Mouse (Mus musculus): ENCODE results near the gene Doc2b.
A peak's percentile ranks its signal among the peaks of the same experiment; 100 is the strongest.
"Not testable (repeated sequence)": the region's sequence is repeated elsewhere in the genome, so short reads cannot be mapped to it uniquely, and the experiment has no call there.

The Doc2b gene

DNA sequence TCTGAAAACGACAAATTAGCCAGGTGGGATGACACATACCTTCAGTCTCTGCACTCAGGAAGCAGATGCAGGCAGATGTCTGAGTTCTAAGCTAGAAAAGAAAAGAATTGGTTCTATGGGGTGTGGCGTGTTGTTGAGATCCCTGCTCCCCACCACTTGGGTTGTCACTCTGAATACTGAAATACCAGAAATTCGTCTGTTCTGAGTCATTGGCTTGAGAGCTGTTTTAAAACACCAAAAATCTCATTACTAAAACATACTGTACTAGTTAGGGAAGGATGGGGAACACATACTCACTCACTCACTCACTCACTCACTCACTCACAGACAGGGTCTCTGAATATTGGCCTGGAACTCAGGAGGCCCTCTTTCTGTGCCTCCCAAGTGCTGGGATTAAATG lies 58.9 kb downstream of the Doc2b start:
- no peak for DNase-seq (ENCODE audit: low read depth, low spot score)

DNA sequence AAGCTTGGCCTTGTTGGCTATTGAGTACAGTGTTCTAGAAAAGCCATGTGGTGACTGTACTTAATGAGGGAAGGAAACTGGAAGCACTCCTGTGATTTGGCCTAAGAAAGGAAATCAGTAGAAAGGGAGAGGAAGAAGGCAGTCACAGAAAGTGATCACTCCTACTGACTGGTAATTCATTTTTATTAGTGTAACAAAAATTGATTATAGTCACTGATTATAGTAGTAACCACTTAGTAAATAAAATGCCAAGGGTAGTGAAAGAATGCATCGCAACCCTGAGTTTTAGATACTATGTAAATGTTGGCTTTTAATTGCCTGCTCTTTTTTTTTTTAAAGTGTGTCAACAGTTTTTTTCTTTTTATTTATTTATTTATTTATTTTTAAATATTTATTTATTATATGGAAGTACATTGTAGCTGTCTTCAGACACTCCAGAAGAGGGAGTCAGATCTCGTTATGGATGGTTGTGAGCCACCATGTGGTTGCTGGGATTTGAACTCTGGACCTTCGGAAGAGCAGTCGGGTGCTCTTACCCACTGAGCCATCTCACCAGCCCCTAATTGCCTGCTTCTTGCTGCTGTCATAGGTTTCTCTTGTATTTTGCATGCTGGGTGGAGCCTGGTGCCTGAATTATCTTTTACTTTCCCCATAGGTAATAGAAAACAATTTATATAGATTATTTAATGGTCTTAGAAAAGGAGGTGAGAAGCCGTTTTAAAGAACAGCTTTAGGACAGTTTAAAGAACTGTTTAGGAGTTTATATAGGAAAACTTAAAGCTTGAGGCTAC lies 60.2 kb downstream of the Doc2b start:
- no peak for DNase-seq (ENCODE audit: low read depth, low spot score)

- peak; percentile 24 for DNase-seq (ENCODE audit: low read depth, low spot score)
These were observed 62.5 kb downstream of the Doc2b start for GRCm38 (mm10) chr11:75733227-75733940.

DNA sequence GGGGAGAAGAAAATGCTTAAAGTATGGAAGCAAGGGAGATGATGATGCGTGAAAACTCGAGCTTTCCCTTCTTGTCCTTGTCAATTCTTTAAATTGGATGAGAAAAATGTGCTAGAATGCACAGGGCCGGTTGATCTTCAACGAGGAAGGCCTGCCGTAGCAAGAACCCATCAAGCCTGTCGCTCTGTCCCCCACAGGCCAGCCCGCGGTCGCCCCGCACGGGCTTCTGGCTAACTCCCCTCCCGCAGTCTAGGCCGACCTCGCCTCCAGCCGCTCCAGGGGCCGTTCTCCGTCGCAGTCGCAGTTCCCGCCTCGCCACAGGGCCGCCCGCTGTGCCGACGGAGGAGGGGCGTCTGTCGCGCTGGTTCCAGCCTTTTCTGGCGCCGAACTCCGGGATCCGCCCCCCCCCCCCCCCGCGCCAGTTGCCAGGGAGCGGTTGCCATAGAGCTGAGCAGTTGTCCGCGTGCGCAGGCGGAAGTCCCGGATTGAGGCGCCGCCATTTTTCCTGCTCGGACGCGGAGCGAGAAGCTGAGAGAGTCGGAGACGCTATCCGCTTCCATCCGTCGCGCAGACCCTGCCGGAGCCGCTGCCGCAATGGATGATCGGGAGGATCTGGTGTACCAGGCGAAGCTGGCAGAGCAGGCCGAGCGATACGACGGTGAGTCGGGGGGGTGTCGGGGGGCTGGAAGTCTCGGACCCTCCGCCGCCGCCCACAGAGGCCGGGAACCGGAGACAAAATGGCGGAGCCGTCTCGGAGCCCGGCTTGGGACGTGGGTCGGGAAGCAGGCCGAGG lies 63.2 kb downstream of the Doc2b start, which contains the start of gene Ywhae:
Gene Ywhae, plus strand, starts transcription at position 436 of the 793 bp plus-strand sequence.
- peak; percentile 78 for DNase-seq (ENCODE audit: low read depth, low spot score)

DNA sequence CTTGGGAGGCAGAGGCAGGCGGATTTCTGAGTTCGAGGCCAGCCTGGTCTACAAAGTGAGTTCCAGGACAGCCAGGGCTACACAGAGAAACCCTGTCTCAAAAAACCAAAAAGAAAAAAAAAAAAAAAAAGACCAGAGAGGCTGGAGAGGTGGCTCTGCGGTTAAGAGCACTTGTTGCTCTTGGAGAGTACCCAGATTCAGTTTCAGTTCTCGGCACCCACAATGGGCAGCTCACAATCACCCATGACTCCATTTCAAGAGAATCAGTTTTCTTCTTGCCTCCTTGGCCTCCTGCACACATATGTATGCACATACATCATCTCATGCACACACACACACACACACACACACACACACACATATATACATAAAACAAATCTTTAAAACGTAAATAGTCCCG lies 68.2 kb downstream of the Doc2b start:
- DNase-seq (ENCODE audit: low read depth, low spot score) = not testable (repeated sequence)

GRCm38 (mm10) chr11:75727168-75727567 lies 68.7 kb downstream of the Doc2b start:
- DNase-seq (ENCODE audit: low read depth, low spot score) = no peak

DNA sequence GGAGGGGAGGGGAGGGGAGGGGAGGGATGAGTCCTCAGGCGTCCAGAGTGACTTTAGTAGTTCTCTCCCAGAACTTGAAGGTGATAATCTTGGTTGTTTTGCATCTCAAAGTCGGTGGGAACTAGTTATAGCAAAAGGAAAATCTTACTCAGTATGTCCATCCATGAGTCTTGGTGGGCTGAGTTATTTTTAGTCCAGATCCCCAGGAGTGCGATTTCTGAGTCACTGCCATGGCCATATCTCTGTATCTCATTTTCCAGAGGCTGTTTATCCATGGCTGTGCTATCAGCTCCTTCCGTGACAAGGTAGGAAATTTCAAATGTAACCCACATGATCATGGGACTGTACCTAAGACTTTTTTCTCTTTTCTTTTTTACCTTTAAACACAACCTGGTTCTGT lies 73.5 kb downstream of the Doc2b start:
- no peak for DNase-seq (ENCODE audit: low read depth, low spot score)

Data from telencephalon, adult 2 months (tissue).